Mouse (Mus musculus) MN1 (cell line): Measurements from ENCODE around the gene Klhl6.
"Not testable (repeated sequence)": the region's sequence is repeated elsewhere in the genome, so short reads cannot be mapped to it uniquely, and the experiment has no call there.

Source experiments
- DNase-seq: peaks from one replicate; pipeline ENCODE4 v3.0.0-alpha.2; 2016; ENCODE audit warnings: low spot score

Klhl6 gene

DNA sequence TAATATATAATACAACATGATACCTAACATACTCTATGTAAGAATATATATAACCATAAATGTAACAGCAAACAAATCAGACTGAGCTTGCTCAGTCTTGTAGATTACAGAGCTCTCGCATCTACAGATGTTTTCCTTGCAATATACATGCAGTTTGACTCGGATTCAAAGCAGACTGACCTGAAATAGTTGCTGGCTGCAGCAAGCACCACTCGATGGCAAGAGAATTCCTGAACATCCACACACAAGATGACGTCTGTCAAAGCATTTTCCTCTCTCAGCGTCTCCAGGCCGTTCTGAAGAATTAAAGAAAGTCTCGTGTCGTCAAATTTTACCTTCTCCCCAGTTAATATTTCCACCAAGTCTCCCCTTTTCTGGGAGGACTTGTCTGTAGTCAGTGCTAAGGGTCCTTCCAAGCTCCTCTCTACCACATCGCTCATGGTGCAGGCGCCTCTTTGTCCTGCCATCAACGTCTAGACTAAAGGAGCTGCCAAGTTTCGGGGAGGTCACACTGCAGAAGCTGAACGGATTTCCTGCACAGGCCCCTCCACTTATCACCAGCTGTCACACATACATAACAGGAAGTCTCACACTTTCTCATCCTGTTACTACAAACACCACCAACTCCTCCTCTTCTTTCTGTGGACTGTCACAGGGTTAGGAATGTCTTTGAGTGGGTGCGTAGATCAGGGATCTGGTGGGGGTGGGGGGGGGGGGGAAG lies at the start of gene Klhl6:
Gene Klhl6 (minus strand): TSS at position 501 of the 721 bp plus-strand sequence.
- no peak for DNase-seq

GRCm38 (mm10) chr16:20027241-20027640 lies 44.4 kb upstream of the Klhl6 start:
- not testable (repeated sequence) for DNase-seq

GRCm38 (mm10) chr16:20022821-20023220 lies 40.0 kb upstream of the Klhl6 start:
- DNase-seq: no peak

- DNase-seq: no peak
Measured at GRCm38 (mm10) chr16:20021848-20022247, 39.0 kb upstream of the Klhl6 start.

- DNase-seq: no peak
Measured at GRCm38 (mm10) chr16:20012647-20013046, 29.8 kb upstream of the Klhl6 start.

GRCm38 (mm10) chr16:20006066-20006465 lies 23.2 kb upstream of the Klhl6 start:
- DNase-seq: no peak

GRCm38 (mm10) chr16:20000286-20000685 lies 17.4 kb upstream of the Klhl6 start:
- DNase-seq: not testable (repeated sequence)

DNA sequence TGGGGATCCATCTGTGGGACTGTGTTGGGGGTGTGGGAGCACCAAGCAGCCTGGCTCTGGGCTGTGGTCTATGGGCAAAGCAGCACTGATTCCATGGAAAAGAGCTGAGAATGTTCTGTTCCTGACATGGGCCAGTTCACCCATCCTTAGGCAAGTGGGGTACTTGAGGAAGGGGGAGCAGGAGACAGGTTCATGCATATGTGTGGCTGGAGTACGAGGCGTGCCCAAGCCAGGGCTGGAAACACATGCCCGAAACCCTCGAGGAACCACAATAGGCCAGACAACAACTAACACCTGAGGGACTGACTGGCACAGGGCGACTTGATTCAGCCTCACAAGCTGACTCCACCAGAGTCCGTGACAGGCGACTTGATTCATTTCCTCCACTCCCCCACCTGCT lies 14.8 kb upstream of the Klhl6 start:
- no peak for DNase-seq

GRCm38 (mm10) chr16:19996913-19997312 lies 14.1 kb upstream of the Klhl6 start:
- DNase-seq: not testable (repeated sequence)

DNA sequence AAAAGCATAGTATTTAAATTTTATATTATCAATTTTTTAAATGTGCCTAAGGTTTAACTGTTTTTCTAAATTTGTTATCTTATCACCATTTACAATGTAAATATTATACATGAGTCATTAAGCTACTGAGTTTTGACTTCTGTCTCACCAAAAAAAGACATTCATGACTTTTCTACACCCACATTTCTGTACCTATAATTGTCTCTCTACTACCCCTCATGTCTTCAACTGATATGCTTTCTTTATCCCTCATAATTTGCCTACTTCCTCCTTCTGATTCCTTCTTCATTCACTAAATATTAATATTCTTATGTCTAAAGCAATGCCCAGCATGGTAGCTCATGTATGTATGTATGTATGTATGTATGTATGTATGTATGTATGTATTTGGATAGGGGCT lies 13.0 kb upstream of the Klhl6 start:
- DNase-seq: no peak

GRCm38 (mm10) chr16:19993278-19993677 lies 10.4 kb upstream of the Klhl6 start:
- no peak for DNase-seq

- no peak for DNase-seq
Measured at GRCm38 (mm10) chr16:19990536-19990935, 7.7 kb upstream of the Klhl6 start.

DNA sequence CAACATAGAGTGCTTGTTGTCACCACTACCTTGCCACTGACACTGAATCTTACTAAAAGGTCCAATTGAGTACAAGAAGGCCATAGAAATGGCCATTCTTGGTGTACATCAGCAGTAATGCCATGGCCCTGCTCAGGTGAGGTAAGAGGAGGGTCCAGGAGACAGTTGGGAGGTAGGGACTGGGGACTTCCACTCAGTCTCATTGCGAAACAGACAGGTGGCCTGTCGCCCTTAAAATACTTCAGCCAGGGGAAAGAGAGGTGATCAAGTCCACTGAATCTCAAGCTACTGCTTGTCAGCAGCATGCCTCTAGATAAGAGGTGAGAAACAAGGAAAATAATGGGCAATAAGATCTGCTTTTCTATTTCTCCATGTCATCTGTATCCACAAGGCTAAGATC lies 4.8 kb upstream of the Klhl6 start:
- no peak for DNase-seq

DNA sequence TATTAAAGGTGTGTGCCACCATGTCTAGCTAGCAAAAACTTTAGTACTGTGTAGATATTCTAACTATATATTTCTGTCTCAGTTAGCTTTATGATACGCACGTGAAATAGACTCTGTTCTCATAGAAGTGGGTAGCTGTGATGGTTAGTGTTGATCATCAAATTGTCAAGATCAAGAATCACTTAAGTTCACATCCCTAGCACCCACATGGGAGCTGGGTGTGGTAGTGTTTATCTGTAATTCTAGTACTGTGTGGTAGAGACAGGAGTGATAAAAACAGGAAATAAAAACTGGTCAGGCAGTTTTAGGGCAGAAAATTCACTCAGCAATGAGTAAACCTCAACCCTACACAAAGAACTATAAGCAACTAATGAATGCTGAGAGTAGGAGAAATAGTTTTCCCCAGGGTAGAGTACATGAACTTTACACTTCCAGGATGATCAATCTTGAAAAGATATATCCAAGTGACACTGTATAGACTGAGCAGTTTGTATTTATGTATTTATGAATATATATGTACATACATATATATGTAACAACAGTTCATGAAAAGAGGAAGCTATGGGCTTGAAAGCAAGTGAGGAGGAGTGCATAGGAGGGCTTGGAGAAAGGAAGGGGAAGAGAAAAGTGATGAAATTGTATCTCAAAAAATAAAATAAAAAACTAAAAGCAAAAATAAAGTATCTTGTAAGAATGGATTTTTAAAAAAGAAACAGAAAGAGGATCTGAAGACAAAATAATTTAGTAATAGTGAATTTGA lies 2.2 kb upstream of the Klhl6 start:
- no peak for DNase-seq

- DNase-seq: no peak
Measured at GRCm38 (mm10) chr16:19983559-19983958, 722 bp upstream of the Klhl6 start.

- no peak for DNase-seq
Measured at GRCm38 (mm10) chr16:19981684-19982083, 1.2 kb downstream of the Klhl6 start.

DNA sequence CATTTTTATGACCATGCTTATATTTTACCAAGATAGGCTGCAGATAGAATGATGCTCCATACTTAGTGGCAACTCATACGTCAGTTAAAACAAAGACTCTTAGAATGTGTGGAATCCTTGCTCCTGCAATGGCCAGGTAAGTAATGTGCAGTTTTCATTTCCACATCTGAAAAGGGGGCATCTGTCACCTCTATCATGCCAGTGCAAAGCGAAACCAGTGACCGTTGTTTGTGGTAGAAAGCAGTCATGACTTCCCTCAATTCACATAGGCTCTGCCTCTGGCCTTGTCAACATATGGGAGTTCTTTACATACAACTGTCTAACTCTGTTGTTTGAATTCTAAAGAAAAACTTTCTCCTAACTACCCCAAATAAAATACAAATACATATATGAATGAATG lies 1.8 kb downstream of the Klhl6 start:
- DNase-seq: no peak

DNA sequence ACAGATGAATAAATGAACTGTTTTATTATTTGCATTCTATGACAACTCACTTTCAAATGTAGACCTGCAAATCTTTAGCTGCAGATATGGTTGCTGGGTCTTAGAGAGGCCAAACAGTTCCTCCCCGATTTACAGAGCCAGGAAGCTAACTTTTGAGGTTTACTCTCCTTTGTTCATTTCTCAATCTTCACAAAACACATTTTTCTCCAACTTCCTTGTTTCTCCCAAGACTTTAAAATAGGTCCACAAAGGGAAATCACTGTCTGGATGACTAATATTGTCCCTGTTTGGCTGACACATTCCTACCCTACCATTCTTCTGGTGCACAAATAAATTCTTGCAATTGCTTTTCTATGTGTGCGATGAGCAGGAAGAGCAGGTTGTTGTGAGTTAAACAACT lies 3.1 kb downstream of the Klhl6 start:
- DNase-seq: no peak

GRCm38 (mm10) chr16:19977282-19977681 lies 5.6 kb downstream of the Klhl6 start:
- DNase-seq: no peak

DNA sequence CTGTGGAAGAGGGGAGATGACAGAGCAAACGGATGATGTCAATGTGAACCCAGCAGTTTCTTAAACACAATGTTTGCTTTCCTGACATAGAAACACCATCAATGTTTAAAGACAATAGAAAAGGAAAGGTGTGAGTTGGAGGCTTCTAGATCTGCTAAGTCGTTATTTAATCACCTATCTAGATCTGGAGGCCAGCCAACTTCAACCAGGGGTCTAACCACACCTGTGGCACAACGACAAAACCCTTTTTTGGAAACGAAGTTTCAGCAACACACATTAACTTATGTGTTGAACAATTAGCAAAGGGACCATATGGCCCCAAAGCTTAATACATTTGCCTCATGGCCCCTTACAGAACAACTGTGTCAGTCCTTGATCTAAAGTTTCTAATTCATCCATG lies 6.0 kb downstream of the Klhl6 start:
- DNase-seq: no peak

DNA sequence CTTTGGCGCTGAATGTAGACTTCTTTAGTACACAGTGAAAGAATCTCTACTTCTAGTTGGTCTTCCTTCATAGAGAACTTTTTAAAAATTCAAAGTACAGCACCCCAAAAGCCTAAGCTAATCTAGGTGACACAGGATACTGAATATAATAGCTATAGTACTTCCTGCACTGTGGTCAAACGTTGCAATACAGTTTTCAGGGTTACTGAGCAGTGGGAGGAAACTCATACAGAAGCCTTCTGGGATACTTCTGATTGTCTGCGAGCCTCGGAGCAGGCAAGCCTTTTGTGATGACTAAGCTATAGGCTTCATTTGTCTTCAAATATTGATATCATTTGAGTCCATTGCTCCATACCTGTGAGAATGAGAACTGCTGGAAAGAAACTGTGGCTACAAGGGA lies 7.4 kb downstream of the Klhl6 start:
- no peak for DNase-seq

- no peak for DNase-seq
Measured at GRCm38 (mm10) chr16:19973480-19973879, 9.4 kb downstream of the Klhl6 start.

- no peak for DNase-seq
Measured at GRCm38 (mm10) chr16:19972736-19973350, 10.0 kb downstream of the Klhl6 start.
